Mouse (Mus musculus) Patski (cell line): ENCODE measurements around the gene Hnf4a. TPM values are rescaled to one million over a fixed set of nuclear protein-coding genes. Genes with fewer than 3 reads are reported as not detected.
A peak's percentile ranks its signal among the peaks of the same experiment; 100 is the strongest.

Source experiments
- ATAC-seq: fragments of 100-300 bp; one replicate; pipeline ENCODE4 v1.8.0; 2021
- CTCF ChIA-PET: fragments of 350-600 bp; sonication (Branson Sonifier 250); formaldehyde crosslinking; loops from one replicate; lab custom pipeline; 2022; ENCODE audit warnings: inconsistent platforms; lab: Charles Lee
- POLR2A ChIA-PET: fragments of 350-600 bp; sonication (Branson Sonifier 250); formaldehyde crosslinking; loops from one replicate; lab custom pipeline; 2022; ENCODE audit warnings: antibody characterized with exemption, inconsistent platforms; lab: Charles Lee
- DNase-seq: peaks from one replicate; pipeline ENCODE4 v3.0.0-alpha.2; 2011; ENCODE audit warnings: low read depth, low spot score
- H3K27me3 ChIP-seq: fragments of 371-371 bp; one replicate; pipeline ENCODE4 v1.5.1; 2021
- CTCF ChIP-seq: fragments of 100-300 bp; IDR thresholded peaks from one replicate; pipeline ENCODE4 v1.5.1; 2021
- in situ Hi-C: fragments of 300-500 bp; cut with MboI; formaldehyde crosslinking; loops from 3 replicates; pipeline ENCODE4 v1.11.1; 2018; ENCODE audit warnings: low pct_unique_long_range_greater_than_20kb, mixed read lengths
- polyA plus RNA-seq: library from polyadenylated mRNA; unstranded; gene quantifications from one replicate; pipeline ENCODE4 v1.2.3, GENCODE M21; 2021

Hnf4a gene
- polyA plus RNA-seq, 1 experiment from 2014 or later = 0.19 TPM

- peaks cover 4% of the 10 kb centered on the region for H3K27me3 ChIP-seq
- DNase-seq (no peak), ATAC-seq (no peak)
- POLR2A ChIA-PET = no interaction called here
- CTCF ChIA-PET = interaction anchor here (1.8 to 2.0 kb wide), 2 partner anchors 57 to 61 kb away, joined by 6 to 11 read pairs; no protein-coding TSS in a partner anchor
- in situ Hi-C loops = loop anchor here (10.0 kb wide), 1 partner anchor 56 kb away; no protein-coding TSS in a partner anchor
- no peak for TF ChIP-seq CTCF
Measured at GRCm38 (mm10) chr2:163590996-163591395, 84.4 kb downstream of the Hnf4a start.

DNA sequence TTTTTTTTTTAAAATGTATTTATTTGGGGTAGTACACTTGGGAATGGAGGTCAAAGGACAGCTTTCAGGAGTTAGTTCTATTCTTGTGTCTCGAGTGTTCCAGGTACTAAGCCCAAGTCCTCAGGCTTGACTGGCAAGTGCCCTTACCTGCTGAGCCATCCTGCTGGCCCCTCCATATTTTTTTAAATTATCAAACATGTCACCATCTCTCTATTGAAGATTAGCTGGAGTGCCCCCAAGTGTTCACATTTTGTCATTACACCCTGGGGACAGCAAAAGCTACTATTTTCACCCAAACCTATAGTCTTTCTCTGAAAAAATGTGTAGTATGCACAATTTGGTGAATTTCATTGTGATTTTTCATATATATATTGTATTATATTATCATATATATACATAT is 85.5 kb downstream of the Hnf4a start:
- POLR2A ChIA-PET = no interaction called here
- in situ Hi-C loops = loop anchor here (10.0 kb wide), 1 partner anchor 57 kb away; no protein-coding TSS in a partner anchor

DNA sequence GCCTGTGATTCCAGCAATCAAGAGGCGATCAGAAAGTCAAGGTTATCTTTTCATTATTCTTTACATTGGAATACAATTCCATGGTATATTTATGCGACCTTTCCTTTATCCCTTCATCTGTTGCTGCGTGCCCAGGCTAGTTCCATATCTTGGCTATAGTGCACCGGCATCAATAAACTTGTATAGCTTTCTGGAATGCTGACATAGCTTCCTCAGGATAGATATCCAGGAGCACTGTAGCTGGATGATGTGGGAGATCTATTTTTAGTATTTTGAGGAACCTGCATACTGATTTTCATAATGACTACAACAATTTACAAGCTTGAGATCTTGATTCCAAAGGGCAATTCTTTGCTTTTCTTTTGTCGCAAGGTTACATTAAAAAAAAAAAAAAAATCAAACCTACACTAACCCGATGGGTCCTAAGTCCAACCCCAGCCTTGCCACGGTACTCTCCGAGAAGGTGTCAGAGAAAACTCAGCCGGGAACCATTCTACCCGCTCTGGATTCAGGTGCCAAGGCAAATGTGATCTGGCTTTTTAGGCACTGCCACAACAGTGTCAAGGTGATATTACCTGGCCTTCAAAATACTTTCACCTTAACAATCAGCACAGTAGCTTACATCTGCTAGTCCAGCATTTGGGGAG is 87.2 kb downstream of the Hnf4a start:
- no peak for ATAC-seq
- DNase-seq = no peak
- in situ Hi-C loops = loop anchor here (10.0 kb wide), 1 partner anchor 59 kb away; no protein-coding TSS in a partner anchor
- POLR2A ChIA-PET = interaction anchor here (0.6 kb wide), 1 partner anchor 39 kb away, joined by 3 read pairs; no protein-coding TSS in a partner anchor
- H3K27me3 ChIP-seq = peaks cover 4% of the 10 kb centered on the region
- CTCF ChIA-PET = interaction anchor here (0.8 to 1.9 kb wide), 3 partner anchors 34 to 64 kb away, joined by 3 to 13 read pairs (median 3); no protein-coding TSS in a partner anchor
- TF ChIP-seq CTCF = no peak

More for the DNA sequence above, 85.5 kb downstream of the Hnf4a start:
- DNase-seq (no peak), ATAC-seq (no peak)
- peaks cover 4% of the 10 kb centered on the region for H3K27me3 ChIP-seq
- CTCF ChIA-PET = interaction anchor here (1.0 to 2.0 kb wide), 3 partner anchors 58 to 128 kb away, joined by 3 to 11 read pairs (median 6); no protein-coding TSS in a partner anchor
- peak; percentile 53 for TF ChIP-seq CTCF

DNA sequence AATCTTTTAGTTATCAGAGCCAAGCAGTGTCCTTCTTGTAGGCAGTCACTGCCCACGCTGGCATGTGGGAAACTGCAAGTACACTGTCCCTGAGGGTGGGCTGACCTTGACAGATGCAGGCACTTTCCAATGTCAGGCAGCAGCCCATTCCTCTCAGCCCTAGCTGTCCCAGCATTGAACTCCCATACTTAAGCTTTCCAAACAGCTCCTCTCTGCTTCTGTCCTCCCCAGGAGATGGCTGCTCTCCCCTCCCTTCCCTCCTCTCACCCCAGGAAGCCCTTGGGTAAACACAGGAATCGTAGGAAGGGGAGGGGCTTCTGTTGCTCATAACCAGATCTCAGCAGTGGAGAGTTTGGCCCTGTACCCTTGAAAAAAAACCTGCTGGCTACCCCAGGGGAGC is 88.5 kb downstream of the Hnf4a start:
- CTCF ChIA-PET = interaction anchor here (0.9 to 6.6 kb wide), 2 partner anchors 61 to 357 kb away, joined by 3 to 67 read pairs; no protein-coding TSS in a partner anchor

DNA sequence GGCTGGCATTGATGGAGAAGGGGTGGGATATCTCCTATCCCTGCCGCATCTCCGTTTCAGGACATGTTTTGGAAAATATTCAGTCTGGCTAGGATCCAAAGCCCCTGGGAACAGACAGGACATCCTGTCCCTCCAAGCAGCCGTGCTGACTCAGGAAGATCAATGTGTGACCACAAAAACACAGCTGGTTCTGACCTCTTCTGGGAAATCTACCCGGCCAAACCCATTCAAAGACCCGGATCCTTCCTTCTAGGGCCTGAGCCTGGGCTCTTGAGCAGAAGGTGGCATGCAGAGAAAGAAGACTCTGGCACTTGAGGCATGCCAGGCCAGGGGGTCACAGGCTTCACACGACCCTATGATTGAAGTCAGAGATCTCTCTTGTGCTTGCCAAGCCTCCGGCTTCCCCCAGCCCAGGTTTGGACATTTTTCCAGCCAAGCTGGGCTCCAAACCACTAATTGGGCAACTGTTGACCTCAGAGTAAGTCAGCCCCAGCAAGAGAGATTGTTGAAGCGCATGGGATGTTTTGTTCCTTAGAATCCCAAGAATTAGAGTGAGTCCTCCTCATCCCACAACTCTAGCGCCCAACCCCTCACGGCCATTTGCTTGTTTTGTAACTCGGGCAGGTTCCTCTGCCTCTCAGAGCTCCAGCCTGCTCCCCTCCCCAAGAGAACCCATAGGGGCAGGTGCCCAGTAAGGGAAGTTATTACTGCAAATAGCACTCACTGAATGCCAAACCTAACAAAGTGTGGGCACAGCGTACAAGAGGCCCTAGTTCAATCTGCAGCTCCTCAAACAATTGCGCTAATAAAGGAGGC is 89.7 kb downstream of the Hnf4a start:
- CTCF ChIA-PET = interaction anchor here (0.7 to 6.6 kb wide), 3 partner anchors 10 to 66 kb away, joined by 3 to 67 read pairs (median 5); no protein-coding TSS in a partner anchor
- H3K27me3 ChIP-seq = peaks cover 4% of the 10 kb centered on the region
- in situ Hi-C loops = loop anchor here (10.0 kb wide), 1 partner anchor 61 kb away; no protein-coding TSS in a partner anchor
- ATAC-seq (peak; percentile 60), DNase-seq (peak; percentile 73)
- TF ChIP-seq CTCF = no peak
- POLR2A ChIA-PET = no interaction called here

More for the DNA sequence above, 88.5 kb downstream of the Hnf4a start:
- ATAC-seq = no peak
- H3K27me3 ChIP-seq = peaks cover 4% of the 10 kb centered on the region
- no peak for TF ChIP-seq CTCF
- DNase-seq = no peak
- POLR2A ChIA-PET = no interaction called here
- in situ Hi-C loops = loop anchor here (10.0 kb wide), 1 partner anchor 60 kb away; no protein-coding TSS in a partner anchor

- TF ChIP-seq CTCF = no peak
- CTCF ChIA-PET = interaction anchor here (0.7 to 6.6 kb wide), 3 partner anchors 10 to 66 kb away, joined by 3 to 67 read pairs (median 5); no protein-coding TSS in a partner anchor
- H3K27me3 ChIP-seq = peaks cover 2% of the 10 kb centered on the region
- in situ Hi-C loops = loop anchor here (10.0 kb wide), 1 partner anchor 62 kb away; no protein-coding TSS in a partner anchor
- DNase-seq (no peak), ATAC-seq (no peak)
- POLR2A ChIA-PET = no interaction called here
Measured at GRCm38 (mm10) chr2:163596873-163597155, 90.2 kb downstream of the Hnf4a start.

DNA sequence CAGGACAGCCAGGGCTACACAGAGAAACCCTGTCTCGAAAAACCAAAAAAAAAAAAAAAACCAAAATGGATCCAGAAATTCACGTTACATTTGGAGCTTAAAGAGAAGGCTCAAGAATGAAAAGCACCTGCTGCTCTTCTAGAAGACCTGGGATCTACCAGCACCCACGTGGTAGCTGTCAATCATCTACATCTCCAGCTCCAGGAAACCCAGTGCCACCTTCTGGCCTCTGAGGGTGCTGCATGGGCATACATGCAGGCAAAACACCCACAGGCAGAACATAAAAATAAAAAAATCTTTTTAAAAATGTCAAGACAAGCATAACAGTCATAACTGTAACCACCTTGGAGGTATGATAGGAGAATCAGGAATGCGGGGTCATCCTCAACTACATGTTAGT is 91.1 kb downstream of the Hnf4a start:
- peak; percentile 61 for TF ChIP-seq CTCF
- POLR2A ChIA-PET = interaction anchor here (0.6 to 0.7 kb wide), 3 partner anchors 49 to 161 kb away, joined by 3 read pairs; no protein-coding TSS in a partner anchor
- ATAC-seq = no peak
- no peaks in the 10 kb centered on the region for H3K27me3 ChIP-seq
- in situ Hi-C loops = loop anchor here (10.0 kb wide), 1 partner anchor 63 kb away; no protein-coding TSS in a partner anchor
- CTCF ChIA-PET = interaction anchor here (1.9 to 6.6 kb wide), 2 partner anchors 11 to 63 kb away, joined by 5 to 67 read pairs; no protein-coding TSS in a partner anchor
- DNase-seq = no peak

- DNase-seq (no peak), ATAC-seq (no peak)
- TF ChIP-seq CTCF = peak; percentile 82
- POLR2A ChIA-PET = interaction anchor here (0.5 kb wide), 1 partner anchor 120 kb away, joined by 3 read pairs; no protein-coding TSS in a partner anchor
- CTCF ChIA-PET = interaction anchor here (0.7 to 6.6 kb wide), 18 partner anchors 13 to 239 kb away, joined by 3 to 67 read pairs (median 4); no protein-coding TSS in a partner anchor
- no peaks in the 10 kb centered on the region for H3K27me3 ChIP-seq
- in situ Hi-C loops = loop anchor here (10.0 kb wide), 1 partner anchor 64 kb away; no protein-coding TSS in a partner anchor
Measured at GRCm38 (mm10) chr2:163599226-163599625, 92.6 kb downstream of the Hnf4a start.

GRCm38 (mm10) chr2:163601066-163601465 is 94.5 kb downstream of the Hnf4a start:
- ChIA-PET CTCF (interaction anchor here (1.3 to 6.6 kb wide), 2 partner anchors 59 to 67 kb away, joined by 4 to 67 read pairs; no protein-coding TSS in a partner anchor), POLR2A (no interaction called here)
- H3K27me3 ChIP-seq = no peaks in the 10 kb centered on the region
- in situ Hi-C loops = loop anchor here (25.0 kb wide), 1 partner anchor 111 kb away; no protein-coding TSS in a partner anchor
- ATAC-seq (no peak), DNase-seq (no peak)
- TF ChIP-seq CTCF = no peak
